Mouse (Mus musculus): ENCODE results near the gene Agap1. TPM values are rescaled to one million over a fixed set of nuclear protein-coding genes. Genes with fewer than 3 reads are reported as not detected.

Agap1 gene
- polyA plus RNA-seq, 1 experiment from 2014 or later = 11.5 TPM

DNA sequence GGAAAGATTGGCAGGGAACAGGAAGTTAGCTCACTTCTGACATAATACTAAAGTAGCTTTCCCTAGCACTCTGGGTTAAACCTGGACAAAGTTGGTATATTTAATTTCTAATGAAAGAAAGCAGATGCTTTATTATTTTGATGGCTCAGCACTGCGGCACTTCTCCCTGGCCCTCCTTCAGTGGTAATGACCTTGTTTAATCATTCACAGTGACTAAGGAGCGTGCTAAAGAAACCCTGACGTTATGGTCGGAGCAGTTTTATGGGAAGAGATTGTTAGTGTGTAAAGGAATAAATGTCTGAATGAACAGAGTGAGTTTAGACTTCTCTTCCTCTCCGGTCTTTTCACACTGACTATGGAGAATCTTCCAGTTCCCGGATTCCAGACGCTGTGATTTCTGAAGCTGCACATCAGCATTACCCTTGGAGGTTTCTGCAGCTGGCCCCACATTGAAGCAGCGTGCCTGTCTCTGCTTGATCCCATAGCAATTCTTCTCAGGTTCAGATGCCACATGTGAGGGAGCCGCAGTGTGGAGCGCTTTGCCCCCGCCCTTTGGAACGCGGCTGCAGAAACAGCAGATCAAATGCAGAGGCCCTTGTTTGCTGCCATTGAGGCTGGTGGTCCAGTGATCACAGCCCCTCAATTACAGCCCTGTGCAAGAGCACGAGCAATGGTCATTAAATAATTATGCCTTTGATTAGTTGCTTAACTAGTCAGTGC is 362.0 kb downstream of the Agap1 start:
- 58% methylated on average over 14 of the region's 14 CpGs for WGBS
- no peaks in the 10 kb centered on the region for H3K4me1 ChIP-seq
- no peaks in the 10 kb centered on the region for H3K9me3 ChIP-seq
- ATAC-seq (ENCODE audit: borderline replicate concordance, extremely low read depth, low FRiP score, low TSS enrichment) = no peak
- no peak overlapping the region for H3K27ac ChIP-seq
- no peak overlapping the region for H3K9ac ChIP-seq
- no peak overlapping the region for H3K4me3 ChIP-seq
- no peaks in the 10 kb centered on the region for H3K36me3 ChIP-seq
- no peak overlapping the region for H3K4me2 ChIP-seq
- no peaks in the 10 kb centered on the region for H3K27me3 ChIP-seq

DNA sequence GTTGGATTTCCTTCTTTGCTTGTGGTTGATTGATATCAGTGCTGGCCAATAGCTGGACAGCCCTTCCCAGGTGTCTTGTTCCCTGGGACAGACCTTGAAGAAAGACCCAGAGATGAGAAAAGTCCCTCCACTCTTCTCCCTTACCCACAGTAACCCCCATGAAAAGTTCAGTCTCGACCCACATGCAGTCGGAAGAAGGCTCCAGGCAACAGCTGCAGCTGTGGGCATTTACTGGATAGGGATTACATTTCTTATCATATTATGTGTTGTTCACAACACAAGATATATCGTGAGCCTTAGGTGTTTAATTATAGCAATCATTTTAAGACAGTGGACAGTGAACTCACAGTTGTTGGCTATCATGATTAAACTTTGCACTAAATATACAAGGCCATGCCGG is 367.2 kb downstream of the Agap1 start:
- Histone ChIP-seq H3K9ac (no peak overlapping the region), H3K9me3 (no peaks in the 10 kb centered on the region), H3K27me3 (no peaks in the 10 kb centered on the region), H3K4me2 (no peak overlapping the region), H3K36me3 (no peaks in the 10 kb centered on the region), H3K4me3 (no peak overlapping the region), H3K4me1 (no peaks in the 10 kb centered on the region), H3K27ac (no peak overlapping the region)
- ATAC-seq (ENCODE audit: borderline replicate concordance, extremely low read depth, low FRiP score, low TSS enrichment) = no peak
- 81% methylated on average over 4 of the region's 4 CpGs for WGBS

DNA sequence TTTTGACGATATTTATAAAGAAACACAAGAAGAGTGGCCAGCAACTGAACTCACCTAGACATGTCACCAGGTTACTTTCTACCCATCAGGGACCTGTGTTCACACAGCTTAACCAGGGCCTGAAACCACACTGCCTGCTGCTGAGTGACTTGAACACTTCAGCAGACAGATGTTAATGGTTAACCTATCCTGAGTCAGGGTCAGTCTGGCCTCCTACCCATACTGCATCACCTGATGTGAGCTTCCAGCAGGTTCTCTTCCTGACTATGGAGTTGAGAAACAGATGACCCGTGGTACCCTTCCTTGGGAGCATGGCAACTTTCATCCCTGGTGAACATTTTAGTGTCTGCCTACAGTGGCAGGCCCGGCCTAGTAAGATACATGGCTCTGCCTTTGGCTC is 367.8 kb downstream of the Agap1 start:
- no peak for ATAC-seq (ENCODE audit: borderline replicate concordance, extremely low read depth, low FRiP score, low TSS enrichment)
- H3K4me1 ChIP-seq = no peaks in the 10 kb centered on the region
- no peak overlapping the region for H3K9ac ChIP-seq
- H3K9me3 ChIP-seq = no peaks in the 10 kb centered on the region
- 81% methylated on average over 3 of the region's 3 CpGs for WGBS
- H3K27ac ChIP-seq = no peak overlapping the region
- H3K36me3 ChIP-seq = no peaks in the 10 kb centered on the region
- H3K4me2 ChIP-seq = no peak overlapping the region
- H3K4me3 ChIP-seq = no peak overlapping the region
- no peaks in the 10 kb centered on the region for H3K27me3 ChIP-seq

GRCm38 (mm10) chr1:89823036-89823435 is 368.4 kb downstream of the Agap1 start:
- no peak for ATAC-seq (ENCODE audit: borderline replicate concordance, extremely low read depth, low FRiP score, low TSS enrichment)
- Histone ChIP-seq H3K27me3 (no peaks in the 10 kb centered on the region), H3K27ac (no peak overlapping the region), H3K4me1 (no peaks in the 10 kb centered on the region), H3K36me3 (no peaks in the 10 kb centered on the region), H3K9me3 (no peaks in the 10 kb centered on the region), H3K4me3 (no peak overlapping the region), H3K4me2 (no peak overlapping the region), H3K9ac (no peak overlapping the region)
- 84% methylated on average over 7 of the region's 7 CpGs for WGBS

DNA sequence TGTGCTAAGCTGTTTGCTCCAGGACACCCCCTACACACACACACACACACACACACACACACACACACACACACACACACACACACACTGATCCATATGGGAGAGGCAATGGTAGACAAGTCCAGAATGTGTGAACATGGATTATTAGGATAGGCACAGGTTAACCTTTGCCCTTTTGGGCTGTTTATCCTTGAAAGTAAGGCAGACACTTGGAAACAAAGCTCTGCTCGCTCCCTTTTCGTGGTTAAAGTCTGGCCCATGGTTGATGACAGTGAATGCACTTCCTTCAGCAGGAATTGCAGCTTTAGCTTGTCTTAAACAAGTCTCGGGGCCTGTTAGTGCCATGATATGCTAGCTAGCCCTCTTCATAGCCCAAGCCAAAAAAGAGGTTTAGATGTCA is 372.4 kb downstream of the Agap1 start:
- H3K9me3 ChIP-seq = no peaks in the 10 kb centered on the region
- H3K9ac ChIP-seq = no peak overlapping the region
- H3K4me1 ChIP-seq = no peaks in the 10 kb centered on the region
- no peak overlapping the region for H3K27ac ChIP-seq
- no peak overlapping the region for H3K4me3 ChIP-seq
- no peaks in the 10 kb centered on the region for H3K27me3 ChIP-seq
- ATAC-seq (ENCODE audit: borderline replicate concordance, extremely low read depth, low FRiP score, low TSS enrichment) = no peak
- no peak overlapping the region for H3K4me2 ChIP-seq
- 61% methylated on average over 3 of the region's 3 CpGs for WGBS
- H3K36me3 ChIP-seq = no peaks in the 10 kb centered on the region

DNA sequence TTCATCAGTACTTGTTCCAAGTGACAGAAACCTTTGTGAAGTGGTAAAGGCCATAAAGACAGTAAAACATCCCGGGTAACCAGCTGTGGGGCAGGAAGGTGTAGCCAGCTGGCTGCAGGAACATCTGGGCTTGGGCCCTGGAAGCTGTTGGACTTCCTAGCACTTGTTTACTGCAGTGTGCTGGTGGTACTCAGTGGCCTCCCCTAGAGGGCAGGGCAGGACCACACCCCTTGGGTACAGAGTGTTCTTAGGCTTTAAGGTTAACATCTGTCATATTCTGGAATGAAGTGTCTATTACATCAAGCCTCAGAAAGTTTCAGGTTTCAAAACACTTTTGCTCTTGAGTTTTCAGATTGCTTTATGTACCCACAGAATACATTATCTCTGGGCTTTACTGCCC is 376.5 kb downstream of the Agap1 start:
- Histone ChIP-seq H3K36me3 (no peaks in the 10 kb centered on the region), H3K27ac (no peak overlapping the region), H3K9ac (no peak overlapping the region), H3K4me2 (no peak overlapping the region), H3K4me1 (no peaks in the 10 kb centered on the region), H3K4me3 (no peak overlapping the region), H3K9me3 (no peaks in the 10 kb centered on the region), H3K27me3 (no peaks in the 10 kb centered on the region)
- ATAC-seq (ENCODE audit: borderline replicate concordance, extremely low read depth, low FRiP score, low TSS enrichment) = no peak
- WGBS = 70% methylated on average over 1 of the region's 1 CpGs

DNA sequence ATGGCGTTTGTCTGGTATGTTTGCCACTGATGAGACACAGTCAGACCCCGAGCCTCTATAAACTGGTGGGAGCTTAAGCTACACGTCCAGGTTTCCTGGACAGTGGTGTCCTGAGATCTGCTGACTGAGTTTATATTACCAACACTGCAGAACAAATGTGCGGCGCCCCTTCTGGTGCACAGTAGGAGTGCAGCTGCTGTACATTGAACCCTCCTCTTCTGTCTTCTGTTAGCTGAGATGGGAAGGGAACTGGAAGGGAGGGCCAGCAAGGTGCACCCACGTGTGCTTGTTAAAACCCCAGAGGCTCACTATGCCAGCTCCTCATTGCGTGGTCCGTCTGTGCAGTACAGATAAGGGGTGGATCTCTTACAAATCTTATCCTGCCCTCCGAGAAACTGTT is 389.5 kb downstream of the Agap1 start:
- no peaks in the 10 kb centered on the region for H3K27me3 ChIP-seq
- WGBS = 74% methylated on average over 9 of the region's 9 CpGs
- peaks cover 4% of the 10 kb centered on the region; the same call in 1 of the 2 replicates for H3K4me1 ChIP-seq
- no peak for ATAC-seq (ENCODE audit: borderline replicate concordance, extremely low read depth, low FRiP score, low TSS enrichment)
- no peaks in the 10 kb centered on the region; the same call in 1 of the 2 replicates for H3K36me3 ChIP-seq
- no peak overlapping the region for H3K9ac ChIP-seq
- H3K27ac ChIP-seq = no peak overlapping the region
- no peak overlapping the region for H3K4me3 ChIP-seq
- no peaks in the 10 kb centered on the region for H3K9me3 ChIP-seq
- H3K4me2 ChIP-seq = no peak overlapping the region

DNA sequence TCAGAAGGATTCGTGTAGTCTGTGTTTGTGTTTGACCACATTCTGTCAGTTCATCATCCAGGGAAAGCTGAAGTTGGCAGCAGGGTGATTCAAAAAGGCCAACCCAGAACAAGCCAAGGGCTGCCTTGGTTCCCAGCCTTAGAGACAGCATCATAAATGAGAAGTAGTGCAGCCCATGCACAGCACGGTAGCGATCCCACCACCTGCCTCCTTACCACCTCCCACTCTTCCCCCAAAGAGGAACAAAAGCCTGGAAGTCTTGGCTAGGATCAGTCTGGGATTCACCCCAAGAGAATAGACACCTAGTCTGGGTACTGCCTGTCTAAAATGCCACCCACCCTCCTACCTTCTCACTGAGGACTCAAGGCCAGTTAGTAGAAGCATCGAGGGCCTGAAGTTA is 390.9 kb downstream of the Agap1 start:
- no peak overlapping the region for H3K27ac ChIP-seq
- 78% methylated on average over 4 of the region's 4 CpGs for WGBS
- no peak overlapping the region for H3K9ac ChIP-seq
- no peaks in the 10 kb centered on the region for H3K27me3 ChIP-seq
- no peak for ATAC-seq (ENCODE audit: borderline replicate concordance, extremely low read depth, low FRiP score, low TSS enrichment)
- H3K4me3 ChIP-seq = no peak overlapping the region
- H3K36me3 ChIP-seq = no peaks in the 10 kb centered on the region; the same call in 1 of the 2 replicates
- H3K4me1 ChIP-seq = peaks cover 9% of the 10 kb centered on the region; the same call in 1 of the 2 replicates
- H3K4me2 ChIP-seq = no peak overlapping the region
- H3K9me3 ChIP-seq = no peaks in the 10 kb centered on the region

DNA sequence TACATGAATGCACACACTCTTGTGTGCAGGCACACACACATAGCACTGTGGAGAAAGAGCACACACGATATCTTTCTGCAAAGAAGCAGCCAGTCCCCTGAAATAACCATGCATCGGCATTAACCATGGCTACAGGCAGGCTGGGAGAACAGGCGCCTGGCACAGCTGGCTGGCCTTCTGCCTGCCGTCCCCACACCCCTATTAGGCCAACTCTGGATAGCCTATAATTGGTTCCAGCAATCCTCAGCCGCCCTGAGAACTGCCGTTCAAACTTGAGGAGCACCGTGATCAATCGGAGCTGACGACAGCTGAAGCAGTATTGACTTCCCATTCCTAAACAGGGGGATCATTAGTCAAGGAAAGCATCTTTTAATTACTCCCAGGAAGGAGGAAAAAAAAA is 391.5 kb downstream of the Agap1 start:
- WGBS = 67% methylated on average over 9 of the region's 9 CpGs
- no peaks in the 10 kb centered on the region for H3K9me3 ChIP-seq
- no peak overlapping the region for H3K4me2 ChIP-seq
- H3K4me3 ChIP-seq = no peak overlapping the region
- ATAC-seq (ENCODE audit: borderline replicate concordance, extremely low read depth, low FRiP score, low TSS enrichment) = no peak
- H3K9ac ChIP-seq = no peak overlapping the region
- H3K27ac ChIP-seq = no peak overlapping the region
- peaks cover 9% of the 10 kb centered on the region; the same call in 1 of the 2 replicates for H3K4me1 ChIP-seq
- no peaks in the 10 kb centered on the region for H3K27me3 ChIP-seq
- H3K36me3 ChIP-seq = no peaks in the 10 kb centered on the region; the same call in 1 of the 2 replicates

DNA sequence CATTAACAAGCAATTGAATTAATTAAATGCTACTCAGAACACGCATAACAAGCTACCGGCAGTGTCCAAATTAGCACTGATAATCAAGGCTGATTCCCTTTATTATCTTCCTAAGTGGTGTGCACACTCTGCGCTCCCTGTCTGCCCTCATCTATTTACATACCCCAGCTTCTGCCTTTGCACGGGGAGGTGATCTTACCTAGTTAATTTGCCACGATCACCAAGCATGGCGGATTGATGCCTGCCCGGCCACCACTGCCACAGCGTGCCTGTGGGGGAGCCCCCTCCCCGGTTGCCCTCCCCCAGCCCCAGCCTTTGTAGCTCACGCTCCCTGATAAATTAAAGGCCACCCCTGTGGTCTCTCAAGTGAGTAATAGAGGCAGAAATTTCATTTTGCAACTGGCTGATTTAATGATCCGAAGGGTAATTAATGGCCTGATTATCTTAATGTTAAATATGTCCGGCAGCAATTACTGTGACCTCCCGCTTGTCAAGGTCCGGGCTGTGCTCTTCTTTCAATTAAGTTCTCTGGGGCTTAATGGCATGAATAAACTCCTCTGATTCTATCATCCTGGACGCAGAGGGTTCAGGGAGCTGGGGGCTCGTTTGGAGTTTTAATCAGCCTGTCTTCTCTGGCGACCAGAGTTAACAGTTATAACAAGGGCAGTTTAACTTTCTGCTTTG is 393.9 kb downstream of the Agap1 start:
- peaks cover 9% of the 10 kb centered on the region; the same call in 1 of the 2 replicates for H3K4me1 ChIP-seq
- H3K9me3 ChIP-seq = no peaks in the 10 kb centered on the region
- H3K27me3 ChIP-seq = no peaks in the 10 kb centered on the region
- H3K4me2 ChIP-seq = no peak overlapping the region
- WGBS = 65% methylated on average over 17 of the region's 17 CpGs
- no peak overlapping the region for H3K9ac ChIP-seq
- H3K4me3 ChIP-seq = no peak overlapping the region
- no peak for ATAC-seq (ENCODE audit: borderline replicate concordance, extremely low read depth, low FRiP score, low TSS enrichment)
- H3K36me3 ChIP-seq = no peaks in the 10 kb centered on the region
- no peak overlapping the region for H3K27ac ChIP-seq

- Histone ChIP-seq H3K9me3 (no peaks in the 10 kb centered on the region), H3K36me3 (no peaks in the 10 kb centered on the region), H3K27me3 (no peaks in the 10 kb centered on the region), H3K4me2 (no peak overlapping the region; the same call in 1 of the 2 replicates), H3K27ac (no peak overlapping the region), H3K4me1 (peaks cover 9% of the 10 kb centered on the region; the same call in 1 of the 2 replicates), H3K9ac (no peak overlapping the region), H3K4me3 (no peak overlapping the region)
- ATAC-seq (ENCODE audit: borderline replicate concordance, extremely low read depth, low FRiP score, low TSS enrichment) = no peak
- WGBS = 62% methylated on average over 23 of the region's 23 CpGs
Measured at GRCm38 (mm10) chr1:89849151-89849860, 394.7 kb downstream of the Agap1 start.

- H3K27me3 ChIP-seq = no peaks in the 10 kb centered on the region
- H3K4me2 ChIP-seq = no peak overlapping the region
- no peaks in the 10 kb centered on the region for H3K9me3 ChIP-seq
- 75% methylated on average over 7 of the region's 7 CpGs for WGBS
- no peak overlapping the region for H3K27ac ChIP-seq
- H3K4me3 ChIP-seq = no peak overlapping the region
- H3K36me3 ChIP-seq = no peaks in the 10 kb centered on the region
- H3K4me1 ChIP-seq = peaks cover 9% of the 10 kb centered on the region; the same call in 1 of the 2 replicates
- no peak overlapping the region for H3K9ac ChIP-seq
- no peak for ATAC-seq (ENCODE audit: borderline replicate concordance, extremely low read depth, low FRiP score, low TSS enrichment)
Measured at GRCm38 (mm10) chr1:89849861-89850230, 395.2 kb downstream of the Agap1 start.

All from lung, embryonic 15.5 days (tissue).